Mouse (Mus musculus): ENCODE data around the gene Ahnak2.
"Not testable (repeated sequence)": the region's sequence is repeated elsewhere in the genome, so short reads cannot be mapped to it uniquely, and the experiment has no call there.

Ahnak2 gene

GRCm38 (mm10) chr12:112820401-112820999, 18.0 kb upstream of the Ahnak2 start:
- no peak for DNase-seq

- DNase-seq, result no peak
Measured at GRCm38 (mm10) chr12:112819057-112819662, 16.7 kb upstream of the Ahnak2 start.

DNA sequence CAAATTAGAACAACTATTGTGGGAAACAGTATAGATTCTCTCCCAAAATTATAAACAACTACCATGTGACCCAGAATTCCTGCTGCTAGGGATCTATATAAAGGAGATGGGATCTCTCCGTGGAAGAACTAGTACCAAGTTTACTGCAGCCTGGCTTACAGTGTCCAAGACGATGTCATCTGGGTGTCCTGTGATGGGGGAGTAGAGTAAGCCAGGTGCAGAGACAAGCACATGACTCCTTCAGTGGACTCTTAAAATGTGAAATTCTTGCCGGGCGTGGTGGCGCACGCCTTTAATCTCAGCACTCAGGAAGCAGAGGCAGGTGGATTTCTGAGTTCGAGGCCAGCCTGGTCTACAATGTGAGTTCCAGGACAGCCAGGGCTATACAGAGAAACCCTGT, 14.4 kb upstream of the Ahnak2 start:
- not testable (repeated sequence) for DNase-seq

DNA sequence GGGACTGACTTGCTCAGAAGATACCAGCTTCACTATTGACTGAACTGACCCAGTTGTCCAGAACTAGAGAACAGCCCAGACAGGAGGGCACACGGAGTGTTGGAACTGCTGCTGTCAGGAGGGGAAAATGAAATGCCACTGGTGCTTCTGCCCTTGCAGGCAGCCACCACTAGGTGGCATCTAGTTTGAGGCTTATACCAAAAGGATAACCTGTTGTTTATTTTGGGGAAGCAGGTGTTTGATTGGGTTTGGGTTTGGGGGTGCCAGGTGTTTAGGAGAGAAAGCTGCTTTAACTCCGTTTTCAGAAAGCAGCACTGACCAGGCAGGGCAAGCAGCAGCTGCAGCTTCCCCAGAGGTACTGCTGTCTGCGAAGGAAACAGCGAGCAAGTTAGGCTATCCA, 13.8 kb upstream of the Ahnak2 start:
- peak; percentile 69 to 81 for DNase-seq

- DNase-seq, result no peak
Measured at GRCm38 (mm10) chr12:112814682-112815470, 12.4 kb upstream of the Ahnak2 start.

DNA sequence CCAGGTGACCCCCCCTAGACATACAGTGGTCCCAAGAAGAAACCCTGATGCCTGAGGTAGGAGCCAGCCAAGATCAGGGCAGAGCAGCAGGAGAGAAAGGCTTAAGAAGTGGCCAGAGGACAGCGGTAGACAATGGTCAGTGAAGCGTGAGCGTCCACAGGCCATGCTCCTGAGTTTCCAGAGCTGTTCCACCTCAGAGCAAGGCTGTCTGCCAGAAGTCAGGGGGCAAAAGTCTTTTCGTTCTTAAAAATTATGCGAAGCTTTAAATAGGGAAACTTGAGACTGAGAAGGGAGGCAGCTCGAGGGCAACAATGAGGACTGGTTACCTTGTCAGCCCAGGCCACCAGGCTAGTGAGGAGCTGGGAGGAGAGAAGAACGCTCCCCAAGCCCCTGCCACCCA, 10.9 kb upstream of the Ahnak2 start:
- no peak for DNase-seq

DNA sequence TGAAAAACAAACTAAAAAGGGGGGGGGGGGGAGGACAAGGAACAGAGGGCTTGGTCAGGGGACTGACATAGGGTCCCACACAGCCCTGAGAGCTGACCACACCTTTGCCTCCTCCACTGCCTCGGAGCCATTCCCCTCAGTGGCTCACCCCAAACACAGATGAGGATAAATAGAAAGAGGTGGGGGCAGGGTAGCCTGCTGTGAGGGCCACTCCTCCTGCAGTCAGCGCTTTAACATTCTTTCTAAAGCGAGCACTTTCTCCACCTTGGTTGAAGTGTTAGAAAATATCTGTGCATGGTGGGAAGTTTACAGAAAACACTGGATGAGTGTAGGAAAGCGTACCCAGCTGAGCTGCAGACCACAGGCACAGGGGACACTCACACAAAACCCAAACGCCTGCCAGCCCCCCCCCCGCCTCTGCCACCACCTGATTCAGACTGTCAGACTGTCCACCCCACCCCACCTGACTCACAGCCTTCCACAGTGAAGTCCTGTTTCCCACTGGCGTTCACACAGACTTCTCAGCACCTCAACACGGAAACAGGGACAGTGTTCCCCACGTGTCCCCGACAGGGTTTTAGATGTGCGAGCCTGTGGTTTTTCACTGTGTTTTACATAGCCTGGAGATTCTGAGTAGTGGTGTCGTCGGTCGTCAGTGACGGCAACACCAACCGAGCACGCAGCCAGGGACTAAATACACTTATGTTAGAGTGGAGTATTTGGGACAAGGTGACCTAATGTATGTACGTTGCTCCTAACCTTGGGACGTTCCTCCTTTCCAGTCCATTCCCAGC, 7.8 kb upstream of the Ahnak2 start:
- DNase-seq, result no peak

- DNase-seq, result no peak
Measured at GRCm38 (mm10) chr12:112809641-112810040, 7.2 kb upstream of the Ahnak2 start.

GRCm38 (mm10) chr12:112808587-112809364, 6.3 kb upstream of the Ahnak2 start, which contains the start of gene Clba1:
TSS of gene Clba1 (plus strand) at chr12:112808937.
- peak; percentile 95 to 97 for DNase-seq

DNA sequence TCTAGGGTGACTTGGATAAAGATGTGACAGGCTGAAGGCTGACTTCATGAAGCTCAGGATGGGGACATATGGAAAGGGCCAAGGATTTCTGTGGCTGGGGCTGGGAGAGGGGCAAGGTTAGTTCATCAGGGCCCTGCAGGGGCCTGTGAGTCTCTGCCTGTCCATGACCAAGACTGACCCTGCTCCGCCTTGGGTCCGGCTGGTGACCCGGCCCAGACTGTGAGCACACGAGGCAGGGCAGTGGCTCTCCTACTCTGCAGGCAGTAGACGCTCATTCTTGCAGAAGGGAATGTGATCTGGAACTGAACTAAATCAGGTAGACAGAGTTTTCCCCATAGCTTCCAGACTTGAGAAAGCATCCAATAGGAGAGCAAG, 5.7 kb upstream of the Ahnak2 start:
- no peak for DNase-seq

GRCm38 (mm10) chr12:112807796-112808195, 5.3 kb upstream of the Ahnak2 start:
- no peak for DNase-seq

GRCm38 (mm10) chr12:112806044-112806443, 3.6 kb upstream of the Ahnak2 start:
- no peak for DNase-seq

DNA sequence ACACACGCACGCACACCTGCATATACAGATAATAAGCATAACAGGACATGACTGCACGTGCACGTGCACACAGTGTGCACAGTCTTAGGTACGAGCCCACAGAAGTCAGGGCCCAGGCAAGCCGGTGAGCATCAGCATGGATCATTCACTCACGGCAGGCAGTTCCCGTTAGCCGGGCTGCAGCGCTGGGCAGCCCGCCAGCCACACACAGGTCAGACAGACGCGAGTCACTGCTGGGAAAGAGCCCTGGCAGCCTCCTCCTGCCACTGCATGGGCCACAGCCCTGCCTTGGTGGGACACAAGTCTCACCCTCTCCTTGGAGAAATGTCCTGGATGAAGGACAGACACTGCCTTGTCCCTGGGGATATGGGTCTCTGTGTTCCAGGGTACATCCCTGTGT, 1.6 kb upstream of the Ahnak2 start:
- peak; percentile 47 to 65 for DNase-seq

GRCm38 (mm10) chr12:112802917-112803316, 460 bp upstream of the Ahnak2 start:
- no peak for DNase-seq

DNA sequence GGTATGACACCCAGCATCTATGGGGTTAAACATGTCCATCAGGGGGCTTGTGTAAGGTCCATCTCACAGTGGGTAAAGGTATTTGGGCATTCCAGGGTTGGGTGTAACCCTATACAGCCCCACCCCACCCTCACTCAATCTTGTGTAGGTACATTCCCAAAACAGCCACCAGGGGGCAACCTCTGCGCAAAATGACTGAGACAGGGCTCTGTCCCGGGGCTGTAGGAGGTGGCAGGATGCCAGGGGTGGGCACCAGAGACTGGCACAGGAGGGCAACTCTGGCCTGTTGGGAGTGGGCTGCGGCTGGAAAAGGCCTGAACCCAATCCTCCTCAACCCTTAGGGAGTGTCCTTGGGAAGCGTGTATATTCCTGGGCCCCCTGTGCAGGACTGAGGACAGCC, 2.0 kb downstream of the Ahnak2 start:
- DNase-seq, result peak; percentile 73 to 83

DNA sequence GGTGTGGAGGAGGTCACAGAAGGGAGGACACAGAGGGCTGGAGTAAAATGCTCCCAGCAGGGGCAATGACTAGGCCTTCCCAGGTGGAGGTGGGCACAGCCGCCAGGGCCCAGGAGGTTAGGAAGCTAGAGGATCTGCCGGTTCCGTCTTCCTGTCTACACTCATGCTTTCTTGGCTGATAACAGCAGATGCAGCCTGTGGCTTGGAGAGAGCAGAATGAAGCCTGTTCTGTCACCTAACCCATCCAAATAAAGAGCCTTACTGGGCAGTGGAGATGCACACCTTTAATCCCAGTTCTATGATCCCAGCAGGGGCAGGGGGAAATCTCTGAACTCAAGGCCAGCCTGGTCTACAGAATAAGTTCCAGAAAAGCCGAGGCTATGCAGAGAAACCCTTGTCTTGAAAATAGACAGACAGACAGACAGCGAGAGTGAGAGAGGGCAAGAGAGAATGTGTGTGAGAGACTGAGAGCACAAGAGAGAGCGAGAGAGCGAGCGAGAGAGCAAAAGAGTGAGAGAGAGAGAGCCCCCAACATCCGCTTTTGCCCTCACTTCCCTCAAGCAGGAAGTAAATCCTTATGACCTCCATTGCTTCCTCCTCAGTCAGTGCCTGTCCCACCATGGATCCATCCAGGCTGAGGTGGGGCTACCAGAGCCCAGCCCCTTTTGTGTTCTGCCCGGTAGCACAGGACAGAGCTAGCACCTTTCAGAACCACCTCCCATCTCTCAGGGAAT, 3.1 kb downstream of the Ahnak2 start:
- DNase-seq, result no peak

DNA sequence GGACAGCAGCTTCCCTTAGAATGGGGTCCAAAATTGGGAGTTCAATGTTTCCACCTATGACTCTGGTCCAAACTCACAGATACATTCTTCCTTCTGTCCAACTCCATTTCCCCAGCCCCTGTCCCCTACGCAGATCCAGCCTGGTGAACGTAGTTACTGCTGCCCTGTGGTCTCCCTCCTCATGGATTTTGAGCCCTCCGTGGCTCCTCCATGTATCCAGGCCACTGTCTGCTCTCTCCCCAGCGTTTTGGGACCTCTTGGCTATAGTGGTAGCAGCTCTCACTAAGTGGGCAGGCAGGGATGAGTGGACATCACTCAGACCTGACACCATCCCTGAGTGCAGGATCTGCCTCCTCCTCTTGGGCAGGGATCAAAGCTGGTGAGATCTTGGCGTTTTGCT, 3.7 kb downstream of the Ahnak2 start:
- no peak for DNase-seq

GRCm38 (mm10) chr12:112798332-112798681, 4.2 kb downstream of the Ahnak2 start:
- no peak for DNase-seq

GRCm38 (mm10) chr12:112797672-112798331, 4.7 kb downstream of the Ahnak2 start:
- no peak for DNase-seq

GRCm38 (mm10) chr12:112796551-112797510, 5.6 kb downstream of the Ahnak2 start:
- DNase-seq, result no peak
